8 mouse cellular contexts compared by ENCODE assay signal in genomic region chr11:84958271-84958630, GRCm38 (mm10). TPM values are rescaled to one million over a fixed set of nuclear protein-coding genes. Genes with fewer than 3 reads are reported as not detected.
DNase-seq lines count a peak whose midpoint lies in the region; ATAC-seq and TF ChIP-seq lines count a peak whose summit lies in the region.

No protein-coding gene starts in this region.

- no peak for TF ChIP-seq POLR2A in olfactory bulb, adult 2 months (IDR thresholded peaks at IDR 0.05; ENCODE audit: insufficient read depth, low read depth, low read length)

- DNase-seq in hindbrain, embryonic 11.5 days (ENCODE audit: low spot score): no peak
- peak; percentile 51 for DNase-seq in kidney, postnatal 14 days
- no peak for DNase-seq in right cerebral cortex, postnatal 10 days (ENCODE audit: low spot score in 2 of 2)
- no peak for DNase-seq in adrenal gland, adult 2 months
- DNase-seq in right cerebral cortex, postnatal 4 days: no peak

- peaks cover 31% of the 10 kb centered on the region for H3K4me1 ChIP-seq in megakaryocyte, embryonic 14.5 days
- H3K4me1 ChIP-seq in hindbrain, embryonic 11.5 days (replicated peaks; ENCODE audit: control insufficient read depth, insufficient read depth, low read length): peaks cover 7% of the 10 kb centered on the region; the same call in 1 of the 2 replicates
- H3K4me1 ChIP-seq in olfactory bulb, adult 2 months (ENCODE audit: control insufficient read depth, insufficient read depth, low read length): peaks cover 11% of the 10 kb centered on the region

- H3K9me3 ChIP-seq in megakaryocyte, embryonic 14.5 days: peaks cover 2% of the 10 kb centered on the region; the same call in 1 of the 2 replicates
- H3K9me3 ChIP-seq in hindbrain, embryonic 11.5 days (ENCODE audit: control insufficient read depth, low read length): no peaks in the 10 kb centered on the region

- TF ChIP-seq CTCF in olfactory bulb, adult 2 months (IDR thresholded peaks at IDR 0.05; ENCODE audit: insufficient read depth, low read depth, low read length): no peak

- peak overlapping the region; percentile 80 for H3K4me3 ChIP-seq in megakaryocyte, embryonic 14.5 days (replicated peaks)
- H3K4me3 ChIP-seq in hindbrain, embryonic 11.5 days (ENCODE audit: low read depth, low read length): peak overlapping the region; percentile 32
- H3K4me3 ChIP-seq in olfactory bulb, adult 2 months (ENCODE audit: insufficient read depth, low read depth, low read length): peak overlapping the region; percentile 42

- H3K9ac ChIP-seq in hindbrain, embryonic 11.5 days (ENCODE audit: low read depth, low read length): no peak overlapping the region

- peaks cover 84% of the 10 kb centered on the region for H3K27me3 ChIP-seq in megakaryocyte, embryonic 14.5 days (replicated peaks)
- H3K27me3 ChIP-seq in hindbrain, embryonic 11.5 days (ENCODE audit: control insufficient read depth, insufficient read depth, low read length): peaks cover 26% of the 10 kb centered on the region

- ATAC-seq in megakaryocyte, adult 5-6 weeks (ENCODE audit: poor library complexity, severe bottlenecking): no peak
- ATAC-seq in hindbrain, embryonic 11.5 days (ENCODE audit: low FRiP score): no peak

- no peaks in the 10 kb centered on the region for H3K36me3 ChIP-seq in megakaryocyte, embryonic 14.5 days (replicated peaks; ENCODE audit: low read length)
- H3K36me3 ChIP-seq in hindbrain, embryonic 11.5 days (ENCODE audit: control insufficient read depth, insufficient read depth, low read length): no peaks in the 10 kb centered on the region

- WGBS in hindbrain, embryonic 11.5 days: under 1% methylated on average over 11 of the region's 11 CpGs
- 7% methylated on average over 11 of the region's 11 CpGs for WGBS in olfactory bulb, adult 2 months

- H3K4me2 ChIP-seq in hindbrain, embryonic 11.5 days (replicated peaks; ENCODE audit: low read depth, low read length): peak overlapping the region; percentile 53; the same call in 1 of the 2 replicates

- no peak overlapping the region for H3K27ac ChIP-seq in hindbrain, embryonic 11.5 days (ENCODE audit: low read depth, low read length)
- H3K27ac ChIP-seq in olfactory bulb, adult 2 months (ENCODE audit: insufficient read depth, low read depth, low read length): no peak overlapping the region

RNA-seq across cellular contexts. Expression of gene Car4, which starts 0.7 kb away (rescaled TPM):
- not detected in 2 replicates for polyA plus RNA-seq in megakaryocyte, embryonic 14.5 days (2012; ENCODE audit: insufficient read depth, low replicate concordance)
- total RNA-seq in megakaryocyte, adult 5-6 weeks (2015): not detected in 2 replicates
- total RNA-seq in megakaryocyte, adult 5-6 weeks (2017): not detected in 2 replicates
- polyA plus RNA-seq in hindbrain, embryonic 11.5 days (2014; fragmentation: Nextera tagmentation; extraction: Ambion mirVana): 3.0 and 3.7 TPM in 2 replicates
- not detected in 2 replicates for polyA plus RNA-seq in olfactory bulb, adult 2 months (2012; ENCODE audit: insufficient read depth, insufficient read length, low replicate concordance, missing spikeins)
- 1 to 10 TPM; 5.2 to 8.5 TPM for total RNA-seq in adrenal gland, adult 2 months (2021)
- 3.8 and 4.3 TPM in 2 replicates for polyA plus RNA-seq in adrenal gland, adult 2 months (2012; rRNA removed)

RNA-seq across cellular contexts. Expression of gene Znhit3, which starts 42.1 kb away (rescaled TPM):
- 0.40 TPM in 1 of 2 replicates, not detected in the other for polyA plus RNA-seq in megakaryocyte, embryonic 14.5 days (2012; ENCODE audit: insufficient read depth, low replicate concordance)
- 20.8 and 21.8 TPM in 2 replicates for total RNA-seq in megakaryocyte, adult 5-6 weeks (2015)
- 14.6 and 14.9 TPM in 2 replicates for total RNA-seq in megakaryocyte, adult 5-6 weeks (2017)
- 68.5 and 71.5 TPM in 2 replicates for polyA plus RNA-seq in hindbrain, embryonic 11.5 days (2014; fragmentation: Nextera tagmentation; extraction: Ambion mirVana)
- polyA plus RNA-seq in olfactory bulb, adult 2 months (2012; ENCODE audit: insufficient read depth, insufficient read length, low replicate concordance, missing spikeins): not detected in 2 replicates
- 10 to 100 TPM in 1 of 2 experiments, 1 to 10 TPM in 1; 8.6 to 13.7 TPM for total RNA-seq in adrenal gland, adult 2 months (2021)
- polyA plus RNA-seq in adrenal gland, adult 2 months (2012; rRNA removed): 5.8 and 6.2 TPM in 2 replicates
